Mouse (Mus musculus) ES-Bruce4 (cell line): ENCODE results near the gene Tbc1d7.

ENCODE experiments used
- CTCF ChIP-seq: IDR thresholded peaks from one replicate; pipeline ENCODE4 v1.8.1; 2011; ENCODE audit warnings: low read depth, low read length
- POLR2A ChIP-seq: IDR thresholded peaks from one replicate; pipeline ENCODE4 v1.8.1; 2011; ENCODE audit warnings: low read length; ENCODE audit not compliant: insufficient read depth

GRCm38 (mm10) chr13:43202351-43202750 is 31.1 kb upstream of the Tbc1d7 start:
- TF ChIP-seq CTCF (no peak), POLR2A (no peak)
